Mouse (Mus musculus) liver, embryonic 14.5 days (tissue): Measurements from ENCODE around the gene Tubal3. TPM values are rescaled to one million over a fixed set of nuclear protein-coding genes. Genes with fewer than 3 reads are reported as not detected.

Experiments used
- ATAC-seq: fragments of 200-750 bp; cut with Nextera tagmentation; 2 replicates; pipeline ENCODE4 v1.8.0; 2017; ENCODE audit warnings: moderate number of reproducible peaks, mild to moderate bottlenecking, moderate library complexity; ENCODE audit not compliant: insufficient read depth
- DNase-seq, 3 experiments: peaks; one replicate each; pipeline ENCODE4 v3.0.0-alpha.2; 2012 to 2013; ENCODE audit warnings: low read depth in 3 of 3, low spot score in 3 of 3
- H3K27ac ChIP-seq: fragments of 300-500 bp; sonication (generic); 2 replicates; pipeline ENCODE4 v1.5.1; 2014; ENCODE audit warnings: moderate library complexity, mild to moderate bottlenecking, control low read depth, inconsistent platforms
- H3K27me3 ChIP-seq: fragments of 300-500 bp; sonication (generic); 2 replicates; pipeline ENCODE4 v1.6.1; 2014; ENCODE audit warnings: mild to moderate bottlenecking, low read length, moderate library complexity; ENCODE audit not compliant: control insufficient read depth, insufficient read depth
- H3K36me3 ChIP-seq: fragments of 300-500 bp; sonication (generic); replicated peaks from 2 replicates; pipeline ENCODE4 v1.6.1; 2014; ENCODE audit warnings: low read depth; ENCODE audit not compliant: control insufficient read depth, insufficient read depth
- H3K4me1 ChIP-seq, 2 experiments: fragments of 200-500 bp in 1 of 2; fragments of 300-500 bp in 1 of 2; sonication (generic) in 1 of 2; replicated peaks; 2 replicates each; pipeline ENCODE4 v1.6.1; 2012 to 2014; ENCODE audit warnings: antibody characterized with exemption in 1 of 2, inconsistent platforms in 1 of 2, low read length in 1 of 2; ENCODE audit not compliant: control insufficient read depth in 2 of 2, insufficient read depth in 2 of 2
- H3K4me2 ChIP-seq: fragments of 300-500 bp; sonication (generic); 2 replicates; pipeline ENCODE4 v1.6.1; 2014; ENCODE audit warnings: low read depth, mild to moderate bottlenecking, control low read depth, moderate library complexity
- H3K4me3 ChIP-seq, 2 experiments: fragments of 200-500 bp in 1 of 2; fragments of 300-500 bp in 1 of 2; sonication (generic) in 1 of 2; 2 replicates each; pipeline ENCODE4 v1.5.1; 2012 to 2014; ENCODE audit warnings: low read depth in 2 of 2, low read length in 2 of 2, mild to moderate bottlenecking in 2 of 2, control low read depth in 1 of 2, inconsistent platforms in 1 of 2, moderate library complexity in 1 of 2; ENCODE audit not compliant: insufficient read depth in 1 of 2
- H3K9ac ChIP-seq: fragments of 300-500 bp; sonication (generic); replicated peaks from 2 replicates; pipeline ENCODE4 v1.6.1; 2014; ENCODE audit warnings: mild to moderate bottlenecking, control low read depth, moderate library complexity
- H3K9me3 ChIP-seq: fragments of 300-500 bp; sonication (generic); 2 replicates; pipeline ENCODE4 v1.6.1; 2016; ENCODE audit warnings: low read length, mixed read lengths; ENCODE audit not compliant: control insufficient read depth
- CTCF ChIP-seq: IDR thresholded peaks from 2 replicates; pipeline ENCODE4 v1.5.1; 2016; ENCODE audit warnings: antibody characterized with exemption, low read depth, control low read depth
- EP300 ChIP-seq: IDR thresholded peaks from 2 replicates; pipeline ENCODE4 v1.6.1; 2016; ENCODE audit warnings: antibody characterized with exemption, low read depth
- WGBS: fragments of 180-500 bp; shearing (Covaris S2); extraction: QIAGEN DNeasy Blood & Tissue Kit; methylation state at CpG from one replicate; pipeline ENCODE4 v1.1.7; 2014; ENCODE audit not compliant: insufficient replicate concordance; 5-methylcytosine and 5-hydroxymethylcytosine counted together
- polyA plus RNA-seq, 2 experiments: library from polyadenylated mRNA; depleted of rRNA in 1 of 2; stranded (reverse) in 1 of 2; unstranded in 1 of 2; fragments of >200 nt; fragmentation: Nextera tagmentation in 1 of 2; extraction: Ambion mirVana in 1 of 2; gene quantifications; 2 replicates each; pipeline versions ENCODE4 v1.2.1 to v1.2.3; 2012 to 2014

Tubal3 gene
- polyA plus RNA-seq, 2 experiments, result not detected

GRCm38 (mm10) chr13:3877679-3878220, 40.3 kb upstream of the Tubal3 start:
- DNase-seq, result no peak
- WGBS, result 77% methylated on average over 4 of the region's 4 CpGs
- Histone ChIP-seq H3K36me3 (peaks cover 21% of the 10 kb centered on the region), H3K27me3 (no peaks in the 10 kb centered on the region), H3K9me3 (no peaks in the 10 kb centered on the region), H3K9ac (no peak overlapping the region), H3K27ac (no peak overlapping the region), H3K4me1 (peaks cover 11 to 15% of the 10 kb centered on the region in 2 experiments; a peak in 3 of 4 replicates), H3K4me2 (no peak overlapping the region), H3K4me3 (no peak overlapping the region)
- ATAC-seq, result no peak
- no peak for TF ChIP-seq CTCF
- TF ChIP-seq EP300, result no peak

GRCm38 (mm10) chr13:3886663-3887062, 31.4 kb upstream of the Tubal3 start:
- 90% methylated on average over 7 of the region's 7 CpGs for WGBS
- Histone ChIP-seq H3K36me3 (peaks cover 73% of the 10 kb centered on the region), H3K4me3 (no peak overlapping the region), H3K4me2 (no peak overlapping the region), H3K9ac (no peak overlapping the region), H3K4me1 (peaks cover under 1 to 9% of the 10 kb centered on the region in 2 experiments; a peak in 3 of 4 replicates), H3K9me3 (no peaks in the 10 kb centered on the region), H3K27me3 (no peaks in the 10 kb centered on the region), H3K27ac (no peak overlapping the region)
- DNase-seq (no peak), ATAC-seq (no peak)
- TF ChIP-seq EP300 (no peak), CTCF (no peak)

GRCm38 (mm10) chr13:3889111-3889510, 29.0 kb upstream of the Tubal3 start:
- Histone ChIP-seq H3K9ac (0 out of 2 replicates have a peak overlapping the region, but pooled peaks have one; percentile 13), H3K4me1 (peaks cover 6 to 14% of the 10 kb centered on the region in 2 experiments), H3K36me3 (peaks cover 53% of the 10 kb centered on the region), H3K4me2 (0 out of 2 replicates have a peak overlapping the region, but pooled peaks have one; percentile 20), H3K9me3 (no peaks in the 10 kb centered on the region), H3K4me3 (no peak overlapping the region), H3K27me3 (no peaks in the 10 kb centered on the region), H3K27ac (no peak overlapping the region)
- WGBS, result 88% methylated on average over 3 of the region's 3 CpGs
- ATAC-seq, result no peak
- TF ChIP-seq EP300, result no peak
- TF ChIP-seq CTCF, result no peak
- DNase-seq, result no peak

GRCm38 (mm10) chr13:3890061-3890460, 28.0 kb upstream of the Tubal3 start:
- Histone ChIP-seq H3K4me3 (peak overlapping the region in 1 of 2 experiments; percentile 28; a peak in 1 of 4 replicates), H3K9ac (no peak overlapping the region), H3K4me1 (peaks cover 6 to 15% of the 10 kb centered on the region in 2 experiments), H3K4me2 (peak overlapping the region; percentile 90), H3K27me3 (no peaks in the 10 kb centered on the region), H3K27ac (no peak overlapping the region), H3K36me3 (peaks cover 43% of the 10 kb centered on the region), H3K9me3 (no peaks in the 10 kb centered on the region)
- DNase-seq, result no peak
- TF ChIP-seq CTCF (no peak), EP300 (no peak)
- 70% methylated on average over 8 of the region's 8 CpGs for WGBS
- ATAC-seq, result no peak

- no peak; the same call in 1 of the 2 replicates for ATAC-seq
- DNase-seq, result peak in 2 of 3 experiments; percentile 20 to 22
- WGBS, result 53% methylated on average over 8 of the region's 8 CpGs
- Histone ChIP-seq H3K36me3 (peaks cover 29% of the 10 kb centered on the region), H3K27me3 (no peaks in the 10 kb centered on the region), H3K9ac (peak overlapping the region; percentile 86), H3K27ac (peak overlapping the region; percentile 52), H3K4me1 (peaks cover 8 to 21% of the 10 kb centered on the region in 2 experiments), H3K9me3 (no peaks in the 10 kb centered on the region), H3K4me2 (peak overlapping the region; percentile 90), H3K4me3 (peak overlapping the region; percentile 85 to 97)
- TF ChIP-seq CTCF (no peak), EP300 (no peak)
Observed at GRCm38 (mm10) chr13:3891479-3892087, 26.5 kb upstream of the Tubal3 start.
